Comparison of ENCODE assay signal across 20 mouse cellular contexts in genomic region chr17:50879910-50880309, GRCm38 (mm10).
DNase-seq lines count a peak whose midpoint lies in the region; ATAC-seq lines count a peak whose summit lies in the region.
"Had no signal": no experiment of that assay in that cellular context is flagged by ENCODE, and none has a peak within 500 bp of the region (broad histone marks: within the 10 kb centered on the region; RNA-seq: fewer than 3 reads in every experiment).

No protein-coding gene starts in this region.

- H3K4me1 ChIP-seq in liver, embryonic 11.5 days (replicated peaks; ENCODE audit: control insufficient read depth, insufficient read depth, low read length) = no peaks in the 10 kb centered on the region
- H3K4me1 ChIP-seq: embryonic facial prominence, embryonic 12.5 days; forebrain, embryonic 13.5 days; heart, embryonic 15.5 days; hindbrain, embryonic 13.5 days had no signal

- H3K36me3 ChIP-seq in liver, embryonic 11.5 days (ENCODE audit: control insufficient read depth, insufficient read depth, low read length) = no peaks in the 10 kb centered on the region
- H3K36me3 ChIP-seq: embryonic facial prominence, embryonic 12.5 days; heart, embryonic 15.5 days; hindbrain, embryonic 13.5 days had no signal

- no peak overlapping the region for H3K27ac ChIP-seq in liver, embryonic 11.5 days (ENCODE audit: low read depth, low read length)
- H3K27ac ChIP-seq: embryonic facial prominence, embryonic 12.5 days; forebrain, embryonic 13.5 days; heart, adult 2 months; heart, embryonic 15.5 days; hindbrain, embryonic 13.5 days; hindbrain, postnatal 0 days had no signal

- H3K4me2 ChIP-seq in liver, embryonic 11.5 days = no peak overlapping the region
- H3K4me2 ChIP-seq: embryonic facial prominence, embryonic 12.5 days; forebrain, embryonic 13.5 days; heart, embryonic 11.5 days; heart, embryonic 15.5 days; hindbrain, embryonic 13.5 days had no signal

- no peaks in the 10 kb centered on the region for H3K27me3 ChIP-seq in liver, embryonic 11.5 days (replicated peaks; ENCODE audit: control insufficient read depth, insufficient read depth, low read length)
- H3K27me3 ChIP-seq: embryonic facial prominence, embryonic 12.5 days; forebrain, embryonic 13.5 days; heart, embryonic 15.5 days; hindbrain, embryonic 13.5 days had no signal

- 80% methylated on average over 4 of the region's 4 CpGs for WGBS in liver, embryonic 11.5 days

- H3K9me3 ChIP-seq in liver, embryonic 11.5 days (ENCODE audit: control insufficient read depth, low read length) = no peaks in the 10 kb centered on the region
- H3K9me3 ChIP-seq: embryonic facial prominence, embryonic 12.5 days; forebrain, embryonic 13.5 days; heart, embryonic 15.5 days; hindbrain, embryonic 13.5 days had no signal

- H3K9ac ChIP-seq in liver, embryonic 11.5 days (ENCODE audit: low read depth, low read length) = no peak overlapping the region
- H3K9ac ChIP-seq: embryonic facial prominence, embryonic 12.5 days; forebrain, embryonic 13.5 days; heart, embryonic 15.5 days; hindbrain, embryonic 13.5 days had no signal

- ATAC-seq in neutrophil, adult 5-6 weeks (ENCODE audit: extremely low read depth, insufficient number of reproducible peaks, low FRiP score, poor library complexity, severe bottlenecking) = 0 out of 2 replicates have a peak, but pooled peaks have one; percentile 33
- ATAC-seq in erythroid progenitor cell, adult 5-6 weeks (replicated peaks; ENCODE audit: low FRiP score, poor library complexity, severe bottlenecking) = no peak
- ATAC-seq in liver, embryonic 11.5 days (replicated peaks; ENCODE audit: low FRiP score) = no peak
- ATAC-seq: forebrain, embryonic 13.5 days; hindbrain, postnatal 0 days; intestine, embryonic 16.5 days had no signal

- DNase-seq in CD4-positive, CD25-positive, alpha-beta regulatory T cell, adult 2 months (ENCODE audit: low read depth, low spot score) = peak; percentile 34
- DNase-seq in induced T-regulatory cell, adult 2 months (ENCODE audit: low read depth) = peak; percentile 67
- DNase-seq in liver, embryonic 11.5 days (ENCODE audit: low spot score) = no peak
- no peak for DNase-seq in left cerebral cortex, adult 18-20 months (ENCODE audit: low spot score in 2 of 2)
- DNase-seq: adrenal gland, postnatal 14 days; cerebellum, adult 11-12 months; cerebellum, adult 9-10 months; cerebellum, postnatal 25 days; gastrocnemius, postnatal 10 days; heart, adult 2 months; heart, postnatal 14 days had no signal

- H3K4me3 ChIP-seq in liver, embryonic 11.5 days (ENCODE audit: low read depth, low read length) = no peak overlapping the region
- H3K4me3 ChIP-seq: embryonic facial prominence, embryonic 12.5 days; forebrain, embryonic 13.5 days; heart, adult 2 months; heart, embryonic 15.5 days; hindbrain, embryonic 13.5 days had no signal

Comparison
In these comparisons a context has a peak if more than half of its experiments do, and no peak if none do; other contexts are left out.
1. DNase-seq: peak in CD4-positive, CD25-positive, alpha-beta regulatory T cell, adult 2 months (single experiment) and induced T-regulatory cell, adult 2 months (single experiment); none in liver, embryonic 11.5 days (single experiment) and left cerebral cortex, adult 18-20 months (0 of 2).